In genomic region chr7:28946271-28946610, GRCm38 (mm10) we compare ENCODE assay signal across 8 mouse cellular contexts. TPM values are rescaled to one million over a fixed set of nuclear protein-coding genes. Genes with fewer than 3 reads are reported as not detected.
A peak's percentile ranks its signal among the peaks of the same experiment; 100 is the strongest.
DNase-seq lines count a peak whose midpoint lies in the region; ATAC-seq and TF ChIP-seq lines count a peak whose summit lies in the region.

No protein-coding gene starts in this region.

- peaks cover 2% of the 10 kb centered on the region; the same call in 1 of the 2 replicates for H3K79me2 ChIP-seq in heart, adult 2 months (replicated peaks; ENCODE audit: control insufficient read depth, insufficient read depth, low read length)

- TF ChIP-seq EP300 in heart, adult 2 months (IDR thresholded peaks at IDR 0.05; ENCODE audit: insufficient read depth, low read depth, low read length), result no peak

- H3K9ac ChIP-seq in heart, adult 2 months (ENCODE audit: low read depth, low read length), result 0 out of 2 replicates have a peak overlapping the region, but pooled peaks have one; percentile 1
- H3K9ac ChIP-seq in intestine, postnatal 0 days (ENCODE audit: low read depth, low read length), result peak overlapping the region; percentile 22; the same call in 1 of the 2 replicates
- no peak overlapping the region for H3K9ac ChIP-seq in stomach, embryonic 14.5 days (replicated peaks; ENCODE audit: low read depth, low read length)

- peaks cover 51% of the 10 kb centered on the region for H3K4me1 ChIP-seq in heart, adult 2 months (ENCODE audit: control insufficient read depth, insufficient read depth, low read length)
- peaks cover 99% of the 10 kb centered on the region for H3K4me1 ChIP-seq in megakaryocyte, embryonic 14.5 days
- H3K4me1 ChIP-seq in intestine, postnatal 0 days (replicated peaks; ENCODE audit: control insufficient read depth, insufficient read depth, low read length), result peaks cover 28% of the 10 kb centered on the region
- H3K4me1 ChIP-seq in stomach, embryonic 14.5 days (ENCODE audit: control insufficient read depth, insufficient read depth, low read length), result peaks cover 79% of the 10 kb centered on the region

- WGBS in heart, adult 2 months, result 12% methylated on average over 1 of the region's 1 CpGs
- WGBS in intestine, postnatal 0 days, result 24% methylated on average over 1 of the region's 1 CpGs
- WGBS in stomach, embryonic 14.5 days, result 16% methylated on average over 1 of the region's 1 CpGs

- peaks cover 59% of the 10 kb centered on the region for H3K36me3 ChIP-seq in heart, adult 2 months (ENCODE audit: control insufficient read depth, insufficient read depth, low read length)
- H3K36me3 ChIP-seq in megakaryocyte, embryonic 14.5 days (replicated peaks; ENCODE audit: low read length), result peaks cover 80% of the 10 kb centered on the region
- peaks cover 18% of the 10 kb centered on the region for H3K36me3 ChIP-seq in intestine, postnatal 0 days (ENCODE audit: control insufficient read depth, insufficient read depth)
- peaks cover 7% of the 10 kb centered on the region; the same call in 1 of the 2 replicates for H3K36me3 ChIP-seq in stomach, embryonic 14.5 days (ENCODE audit: control insufficient read depth, insufficient read depth, low read length)

- H3K4me3 ChIP-seq in heart, adult 2 months, result no peak overlapping the region
- peak overlapping the region; percentile 77 for H3K4me3 ChIP-seq in megakaryocyte, embryonic 14.5 days (replicated peaks)
- no peak overlapping the region for H3K4me3 ChIP-seq in intestine, postnatal 0 days (ENCODE audit: low read depth, low read length)
- no peak overlapping the region for H3K4me3 ChIP-seq in stomach, embryonic 14.5 days (ENCODE audit: low read depth, low read length)

- no peak for DNase-seq in heart, adult 2 months
- no peak for DNase-seq in heart, adult 11 months
- no peak for DNase-seq in left cerebral cortex, postnatal 4 days
- DNase-seq in gastrocnemius, adult 8-10 months (ENCODE audit: low spot score in 2 of 2), result no peak

- no peak for ATAC-seq in megakaryocyte, adult 5-6 weeks (ENCODE audit: poor library complexity, severe bottlenecking)
- ATAC-seq in intestine, postnatal 0 days, result no peak
- no peak for ATAC-seq in stomach, embryonic 14.5 days (ENCODE audit: insufficient number of reproducible peaks, insufficient read depth, low FRiP score, low read depth)

- TF ChIP-seq POLR2A in heart, adult 2 months (IDR thresholded peaks at IDR 0.05; ENCODE audit: insufficient read depth, low read depth, low read length), result 0 out of 2 replicates have a peak, but pooled peaks have one; percentile 1

- no peak for TF ChIP-seq CTCF in heart, adult 2 months (IDR thresholded peaks at IDR 0.05)
- no peak for TF ChIP-seq CTCF in intestine, postnatal 0 days (IDR thresholded peaks at IDR 0.05; ENCODE audit: low read depth)

- no peaks in the 10 kb centered on the region for H3K9me3 ChIP-seq in megakaryocyte, embryonic 14.5 days
- no peaks in the 10 kb centered on the region for H3K9me3 ChIP-seq in intestine, postnatal 0 days (ENCODE audit: control insufficient read depth)
- no peaks in the 10 kb centered on the region for H3K9me3 ChIP-seq in stomach, embryonic 14.5 days (ENCODE audit: control insufficient read depth, low read depth, low read length)

- no peak overlapping the region for H3K4me2 ChIP-seq in intestine, postnatal 0 days (replicated peaks; ENCODE audit: low read depth)
- H3K4me2 ChIP-seq in stomach, embryonic 14.5 days (replicated peaks; ENCODE audit: low read depth, low read length), result 0 out of 2 replicates have a peak overlapping the region, but pooled peaks have one; percentile 11

- intact Hi-C loops in heart, adult 2 months (cut with DNase I), result no loop called here
- intact Hi-C loops in left cerebral cortex, postnatal 4 days (cut with DNase I), result no loop called here

- no peaks in the 10 kb centered on the region for H3K27me3 ChIP-seq in heart, adult 2 months (ENCODE audit: control insufficient read depth, insufficient read depth, low read length)
- H3K27me3 ChIP-seq in megakaryocyte, embryonic 14.5 days (replicated peaks), result no peaks in the 10 kb centered on the region
- no peaks in the 10 kb centered on the region for H3K27me3 ChIP-seq in intestine, postnatal 0 days (replicated peaks; ENCODE audit: control insufficient read depth, insufficient read depth, low read length)
- H3K27me3 ChIP-seq in stomach, embryonic 14.5 days (ENCODE audit: control insufficient read depth, insufficient read depth, low read length), result no peaks in the 10 kb centered on the region

- peak overlapping the region; percentile 91 for H3K27ac ChIP-seq in heart, adult 2 months
- peak overlapping the region; percentile 55 for H3K27ac ChIP-seq in intestine, postnatal 0 days (ENCODE audit: low read depth, low read length)
- H3K27ac ChIP-seq in stomach, embryonic 14.5 days (ENCODE audit: low read length), result peak overlapping the region; percentile 91

RNA-seq across cellular contexts. Expression of gene Actn4, which starts 15.9 kb away (rescaled TPM):
- total RNA-seq in heart, adult 2 months (2021), result 10 to 100 TPM; 66.1 to 85.7 TPM
- 123 and 132 TPM in 2 replicates for polyA plus RNA-seq in heart, adult 2 months (2012; rRNA removed)
- polyA plus RNA-seq in megakaryocyte, embryonic 14.5 days (2012; ENCODE audit: insufficient read depth, low replicate concordance), result 517 and 590 TPM in 2 replicates
- 82.5 and 87.8 TPM in 2 replicates for total RNA-seq in megakaryocyte, adult 5-6 weeks (2015)
- total RNA-seq in megakaryocyte, adult 5-6 weeks (2017), result 44.7 and 55.1 TPM in 2 replicates
- 293 and 319 TPM in 2 replicates for polyA plus RNA-seq in intestine, postnatal 0 days (2015; fragmentation: Nextera tagmentation; extraction: Ambion mirVana)
- polyA plus RNA-seq in stomach, embryonic 14.5 days (2014; fragmentation: Nextera tagmentation; extraction: Ambion mirVana), result 272 and 280 TPM in 2 replicates
- total RNA-seq in left cerebral cortex, postnatal 4 days (2021), result 100 to 1,000 TPM; 129 to 134 TPM
- total RNA-seq in gastrocnemius, adult 8-10 months (2022), result 10 to 100 TPM; 21.3 to 36.9 (median 28.2) TPM

RNA-seq across cellular contexts. Expression of gene Eif3k, which starts 35.4 kb away (rescaled TPM):
- total RNA-seq in heart, adult 2 months (2021), result 100 to 1,000 TPM; 156 to 177 TPM
- polyA plus RNA-seq in heart, adult 2 months (2012; rRNA removed), result 221 and 283 TPM in 2 replicates
- 143 and 185 TPM in 2 replicates for polyA plus RNA-seq in megakaryocyte, embryonic 14.5 days (2012; ENCODE audit: insufficient read depth, low replicate concordance)
- 216 and 241 TPM in 2 replicates for total RNA-seq in megakaryocyte, adult 5-6 weeks (2015)
- total RNA-seq in megakaryocyte, adult 5-6 weeks (2017), result 340 and 348 TPM in 2 replicates
- polyA plus RNA-seq in intestine, postnatal 0 days (2015; fragmentation: Nextera tagmentation; extraction: Ambion mirVana), result 282 and 286 TPM in 2 replicates
- 413 and 444 TPM in 2 replicates for polyA plus RNA-seq in stomach, embryonic 14.5 days (2014; fragmentation: Nextera tagmentation; extraction: Ambion mirVana)
- total RNA-seq in left cerebral cortex, postnatal 4 days (2021), result 100 to 1,000 TPM; 212 to 213 TPM
- 100 to 1,000 TPM; 130 to 143 (median 134) TPM for total RNA-seq in gastrocnemius, adult 8-10 months (2022)

RNA-seq across cellular contexts. Expression of gene Map4k1, which starts 35.6 kb away (rescaled TPM):
- total RNA-seq in heart, adult 2 months (2021), result 1 to 10 TPM in 1 of 2 experiments, under 1 TPM in 1; 0.91 to 1.1 TPM
- polyA plus RNA-seq in heart, adult 2 months (2012; rRNA removed), result 2.7 and 3.4 TPM in 2 replicates
- 270 and 353 TPM in 2 replicates for polyA plus RNA-seq in megakaryocyte, embryonic 14.5 days (2012; ENCODE audit: insufficient read depth, low replicate concordance)
- 53.8 and 54.4 TPM in 2 replicates for total RNA-seq in megakaryocyte, adult 5-6 weeks (2015)
- 44.2 and 60.4 TPM in 2 replicates for total RNA-seq in megakaryocyte, adult 5-6 weeks (2017)
- polyA plus RNA-seq in intestine, postnatal 0 days (2015; fragmentation: Nextera tagmentation; extraction: Ambion mirVana), result 1.5 and 1.6 TPM in 2 replicates
- 8.5 and 11.3 TPM in 2 replicates for polyA plus RNA-seq in stomach, embryonic 14.5 days (2014; fragmentation: Nextera tagmentation; extraction: Ambion mirVana)
- 10 to 100 TPM; 12.9 to 14.7 TPM for total RNA-seq in left cerebral cortex, postnatal 4 days (2021)
- total RNA-seq in gastrocnemius, adult 8-10 months (2022), result under 1 TPM; 0.22 to 0.82 (median 0.41) TPM

Comparison
In these comparisons a context has a peak if more than half of its experiments do, and no peak if none do; other contexts are left out.
1. RNA of gene Map4k1, which starts 35.6 kb away (total RNA-seq): 44.2 to 60.4 TPM in megakaryocyte, adult 5-6 weeks and 12.9 to 14.7 TPM in left cerebral cortex, postnatal 4 days; 0.91 to 1.1 TPM in heart, adult 2 months and 0.22 to 0.82 TPM in gastrocnemius, adult 8-10 months; every median in the first group is over 4 times any median in the second.
2. Peak in every context shown above with its lines, with median percentiles within 50 percentile points of each other: H3K27ac ChIP-seq.